Mouse (Mus musculus): ENCODE measurements around the gene Psmb9. TPM values are rescaled to one million over a fixed set of nuclear protein-coding genes. Genes with fewer than 3 reads are reported as not detected.
"Not testable (repeated sequence)": the region's sequence is repeated elsewhere in the genome, so short reads cannot be mapped to it uniquely, and the experiment has no call there.

Psmb9 gene
- total RNA-seq, 2 experiments from 2014 or later, result 0.53 to 1.4 TPM

DNA sequence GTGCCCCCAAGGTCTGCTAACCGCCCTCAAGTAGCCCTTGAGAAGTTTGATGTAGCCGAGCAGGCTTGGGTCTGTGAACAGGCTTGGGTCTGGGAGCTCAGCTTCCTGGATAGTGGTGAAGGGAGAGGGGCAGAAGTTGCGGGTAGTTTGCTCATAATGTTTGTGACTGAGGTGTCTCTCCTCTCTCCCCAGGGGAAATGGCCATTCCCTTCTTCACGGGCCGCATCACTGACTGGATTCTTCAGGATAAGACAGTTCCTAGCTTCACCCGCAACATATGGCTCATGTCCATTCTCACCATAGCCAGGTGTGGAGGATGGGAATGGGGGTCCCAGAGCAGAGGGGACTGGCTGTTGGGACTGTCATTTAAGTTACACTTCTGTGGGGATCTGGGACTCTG lies 1.4 kb upstream of the Psmb9 start:
- DNase-seq (ENCODE audit: low spot score in 2 of 2), result no peak
- intact Hi-C loops (cut with DNase I), result no loop called here

DNA sequence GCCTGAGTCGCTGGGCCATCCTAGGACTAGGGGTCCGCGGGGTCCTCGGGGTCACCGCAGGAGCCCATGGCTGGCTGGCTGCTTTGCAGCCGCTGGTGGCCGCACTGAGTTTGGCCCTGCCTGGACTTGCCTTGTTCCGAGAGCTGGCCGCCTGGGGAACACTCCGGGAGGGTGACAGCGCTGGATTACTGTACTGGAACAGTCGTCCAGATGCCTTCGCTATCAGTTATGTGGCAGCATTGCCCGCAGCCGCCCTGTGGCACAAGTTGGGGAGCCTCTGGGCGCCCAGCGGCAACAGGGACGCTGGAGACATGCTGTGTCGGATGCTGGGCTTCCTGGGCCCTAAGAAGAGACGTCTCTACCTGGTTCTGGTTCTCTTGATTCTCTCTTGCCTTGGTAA lies 446 bp upstream of the Psmb9 start:
- no peak for DNase-seq (ENCODE audit: low spot score in 2 of 2)
- intact Hi-C loops (cut with DNase I), result no loop called here

DNA sequence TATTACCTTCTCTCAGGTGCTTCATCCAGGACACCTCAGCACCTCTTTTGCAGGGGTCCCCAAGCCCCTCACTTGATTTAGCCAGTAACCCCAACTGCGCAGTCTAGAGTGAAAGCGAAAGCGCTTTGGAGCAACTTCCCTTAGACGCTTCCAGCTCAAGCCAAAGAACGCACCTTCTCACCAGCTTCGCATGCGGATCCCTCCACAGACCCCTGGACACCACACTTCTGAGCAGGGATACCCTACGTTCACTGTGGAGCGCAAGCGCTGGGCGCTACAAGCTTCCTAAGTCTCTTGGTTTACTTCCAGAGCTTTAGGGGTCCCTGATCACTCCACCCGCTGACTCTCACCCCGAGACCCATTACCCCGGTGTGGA lies 691 bp downstream of the Psmb9 start:
- intact Hi-C loops (cut with DNase I), result no loop called here
- no peak for DNase-seq (ENCODE audit: low spot score in 2 of 2)

DNA sequence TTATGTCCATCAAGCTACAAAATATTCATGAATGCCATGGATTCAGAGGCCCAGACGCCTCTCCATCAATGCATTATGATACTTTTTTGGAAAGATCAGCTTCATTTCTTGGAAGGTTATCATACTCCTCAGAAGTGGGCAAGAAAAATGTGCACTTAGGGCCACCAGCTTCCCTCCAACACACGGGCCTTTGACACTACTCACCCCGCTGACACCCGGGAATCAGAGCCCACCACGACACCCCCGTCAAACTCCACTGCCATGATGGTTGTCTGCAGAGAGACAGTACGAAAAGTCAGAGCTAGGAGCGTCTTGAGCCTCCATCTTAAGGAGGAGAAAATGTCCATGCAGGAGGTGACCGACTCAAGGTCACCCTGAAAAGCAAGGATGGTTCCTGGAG lies 2.0 kb downstream of the Psmb9 start:
- DNase-seq (ENCODE audit: low spot score in 2 of 2), result no peak
- intact Hi-C loops (cut with DNase I), result no loop called here

DNA sequence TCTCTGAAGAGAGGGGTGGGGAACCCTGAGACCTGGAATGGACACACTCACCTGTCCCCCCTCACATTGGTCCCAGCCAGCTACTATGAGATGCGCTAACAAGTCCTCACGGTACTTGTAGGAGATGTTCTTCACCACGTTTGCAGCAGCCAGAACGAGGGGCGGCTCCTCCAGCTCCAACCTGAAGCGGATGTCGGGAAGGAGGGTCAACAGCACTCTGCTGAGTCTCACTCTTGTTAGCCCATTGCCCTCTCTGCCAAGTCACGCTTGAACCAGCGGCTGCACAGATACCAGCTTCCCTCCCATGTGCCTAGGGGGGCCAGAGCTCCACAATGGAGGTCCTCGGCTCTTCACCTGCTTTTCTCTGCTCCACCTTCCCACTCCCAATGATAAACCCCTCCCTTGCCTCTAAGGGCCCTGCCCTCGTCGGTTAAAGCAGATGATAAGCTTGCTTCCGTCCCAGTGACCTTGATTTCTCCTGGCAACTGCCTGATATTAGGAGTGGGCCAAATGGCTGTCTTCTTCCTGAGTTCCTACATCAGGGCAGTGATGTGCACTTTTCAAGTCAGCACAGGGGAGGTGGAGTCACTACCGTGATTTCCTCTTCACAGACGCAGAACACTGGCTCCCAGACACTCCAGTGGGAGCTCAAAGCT lies 3.9 kb downstream of the Psmb9 start:
- intact Hi-C loops (cut with DNase I), result no loop called here
- DNase-seq (ENCODE audit: low spot score in 2 of 2), result no peak

DNA sequence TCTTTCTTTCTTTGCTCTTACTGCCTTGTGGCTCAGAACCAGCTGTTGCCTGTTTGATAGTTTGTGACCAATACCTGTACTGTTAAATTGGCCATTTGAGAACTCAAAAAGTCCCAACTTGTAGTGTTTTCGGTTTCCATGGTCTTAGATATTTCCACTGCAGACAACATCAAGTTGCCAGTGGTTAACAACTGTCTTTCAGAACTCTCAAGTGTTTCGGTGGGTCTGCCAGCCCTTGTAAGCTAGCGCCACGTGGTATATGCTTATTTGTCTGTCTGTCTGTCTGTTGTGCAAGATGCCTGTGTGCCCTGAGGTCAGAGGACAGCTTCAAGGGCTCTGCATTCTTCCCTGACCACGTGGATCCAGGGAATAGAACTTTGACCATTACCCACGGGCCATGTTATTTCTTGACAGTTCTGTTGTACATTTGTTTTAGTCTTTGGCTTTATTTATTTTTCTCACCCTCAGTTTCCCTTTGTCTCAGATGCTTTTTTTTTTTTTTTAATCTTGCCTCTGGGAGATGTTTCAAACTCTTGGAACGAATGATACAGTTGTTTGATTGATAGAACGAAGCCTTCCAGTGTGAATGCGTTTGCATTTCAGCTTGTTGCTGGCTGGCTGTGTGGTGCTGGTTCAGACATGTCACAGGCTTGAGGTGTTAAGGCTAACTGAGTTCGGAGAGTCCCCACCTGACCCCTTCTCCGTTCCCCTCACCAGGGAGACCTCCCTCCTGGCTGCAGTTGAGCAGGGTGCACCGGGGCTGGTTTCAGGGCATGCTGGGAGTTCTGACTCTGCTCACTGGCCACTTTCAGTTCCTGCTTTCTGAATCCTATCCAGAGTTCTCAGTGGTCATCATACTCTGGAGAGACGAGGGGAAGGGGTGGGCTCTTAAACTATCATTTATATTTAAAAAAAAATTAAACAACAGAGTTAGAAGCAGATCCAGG lies 7.4 kb downstream of the Psmb9 start:
- no peak for DNase-seq (ENCODE audit: low spot score in 2 of 2)
- intact Hi-C loops (cut with DNase I), result no loop called here

DNA sequence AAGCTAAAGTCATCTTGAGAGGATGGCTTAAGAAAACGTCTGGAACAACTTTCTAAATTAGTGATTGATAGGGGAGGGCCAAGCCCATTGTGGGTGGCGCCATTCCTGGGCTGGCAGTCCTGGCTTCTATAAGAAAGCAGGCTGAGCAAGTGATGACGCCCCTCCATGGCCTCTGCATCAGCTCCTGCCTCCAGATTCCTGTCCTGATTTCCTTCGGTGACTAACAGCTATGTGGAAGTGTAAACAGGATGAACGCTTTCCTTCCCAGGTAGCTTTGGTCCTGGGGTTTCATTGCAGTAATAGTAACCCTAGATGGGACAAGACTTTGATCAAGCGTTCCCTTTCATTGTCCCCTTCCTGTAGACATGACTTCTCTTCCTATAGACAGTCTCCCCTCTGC lies 8.5 kb downstream of the Psmb9 start:
- intact Hi-C loops (cut with DNase I), result no loop called here
- no peak for DNase-seq (ENCODE audit: low spot score in 2 of 2)

DNA sequence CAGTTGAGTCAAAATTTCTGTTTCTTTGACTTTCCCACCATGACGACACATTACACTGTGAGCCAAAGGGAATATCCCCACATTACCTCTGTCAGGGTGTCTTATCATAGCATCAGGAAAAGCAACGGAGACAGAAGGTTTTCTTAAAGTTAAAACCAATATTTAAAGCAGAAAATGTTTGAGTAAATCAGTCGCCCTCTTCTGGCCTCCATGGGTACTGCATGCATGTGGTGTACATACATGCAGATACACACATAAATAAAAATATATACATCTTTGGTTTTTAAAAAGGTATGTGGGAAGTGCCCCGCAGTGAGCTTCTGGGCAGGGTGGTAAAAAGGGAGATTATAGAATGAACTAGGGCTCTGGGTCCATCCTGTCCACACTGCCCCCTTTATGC lies 10.4 kb downstream of the Psmb9 start:
- intact Hi-C loops (cut with DNase I), result no loop called here
- DNase-seq (ENCODE audit: low spot score in 2 of 2), result no peak

DNA sequence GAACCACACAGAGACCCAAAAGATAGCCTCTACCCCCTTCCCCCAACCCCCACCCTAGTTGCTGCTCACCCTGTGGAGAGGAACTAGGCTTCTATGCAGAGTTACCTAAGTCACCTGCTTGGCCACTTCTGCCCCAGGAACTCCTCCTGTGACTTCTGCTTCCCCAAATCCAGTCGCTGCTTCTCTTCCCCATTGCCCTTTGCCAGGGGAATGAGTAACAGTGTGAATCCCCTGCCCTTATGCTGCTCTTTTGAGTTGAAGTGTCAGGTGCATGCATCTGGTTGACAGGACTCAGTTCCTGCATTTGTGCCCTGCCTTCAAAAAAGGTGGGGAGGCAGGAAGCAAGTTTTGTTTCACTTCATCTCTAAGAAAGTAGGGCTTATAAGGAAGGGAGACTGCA lies 13.5 kb downstream of the Psmb9 start:
- intact Hi-C loops (cut with DNase I), result loop anchor here (5.0 kb wide), 2 partner anchors 178 to 238 kb away; partner anchors contain the start of gene Btnl2
- DNase-seq (ENCODE audit: low spot score in 2 of 2), result no peak

DNA sequence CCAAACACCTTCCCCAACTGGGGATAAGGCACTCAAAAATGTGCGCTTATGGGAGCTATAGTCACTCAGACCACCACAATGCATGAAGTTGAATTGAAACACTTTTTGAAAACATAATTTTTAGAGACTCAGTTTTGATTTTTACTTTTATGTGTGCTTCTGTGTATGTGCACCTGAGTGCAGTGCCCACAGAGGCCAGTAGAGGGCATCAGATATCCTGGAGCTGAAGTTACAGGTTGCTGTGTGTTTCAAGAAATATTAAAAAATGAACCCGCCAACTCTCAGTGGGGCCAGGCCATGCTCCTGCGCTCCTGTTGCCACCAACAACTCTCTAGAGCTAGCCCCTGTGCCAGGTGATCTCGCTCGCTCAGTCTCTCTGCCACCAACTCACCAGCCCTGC lies 15.0 kb downstream of the Psmb9 start:
- DNase-seq (ENCODE audit: low spot score in 2 of 2), result no peak
- intact Hi-C loops (cut with DNase I), result loop anchor here (5.0 kb wide), 2 partner anchors 180 to 240 kb away; partner anchors contain the start of gene Btnl2

DNA sequence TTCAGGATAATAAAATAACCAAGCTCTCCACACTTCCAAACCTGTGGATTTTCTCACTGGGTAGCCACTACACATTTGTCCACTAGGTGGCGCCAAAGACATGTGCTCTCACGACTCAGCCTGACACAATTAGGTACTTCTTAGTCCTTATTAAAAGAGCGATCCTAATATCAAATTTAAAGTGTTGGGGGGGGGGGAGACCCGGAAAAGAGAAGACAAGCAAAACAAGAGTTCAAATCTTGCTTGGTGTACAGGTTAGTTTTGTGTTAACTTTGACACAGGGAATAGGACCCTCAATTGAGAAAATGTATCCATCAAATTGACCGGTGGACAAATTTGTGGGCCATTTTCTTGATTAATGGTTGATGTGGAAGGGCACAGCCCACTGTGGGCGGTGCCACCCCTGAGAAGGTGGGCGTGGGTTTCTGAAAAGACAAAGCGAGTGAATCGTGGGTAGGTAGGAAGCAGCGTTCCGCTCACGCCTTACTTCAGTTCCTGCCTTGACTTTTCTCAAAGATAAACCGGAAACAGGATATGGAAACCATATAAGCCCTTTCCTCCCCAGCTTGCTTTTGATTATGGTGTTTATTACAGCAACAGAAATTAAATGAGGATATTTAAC lies 16.6 kb downstream of the Psmb9 start:
- intact Hi-C loops (cut with DNase I), result loop anchor here (1.0 to 5.0 kb wide), 5 partner anchors 34 to 241 kb away; partner anchors contain the start of gene Btnl2
- peak; percentile 81 to 84 for DNase-seq (ENCODE audit: low spot score in 2 of 2)

DNA sequence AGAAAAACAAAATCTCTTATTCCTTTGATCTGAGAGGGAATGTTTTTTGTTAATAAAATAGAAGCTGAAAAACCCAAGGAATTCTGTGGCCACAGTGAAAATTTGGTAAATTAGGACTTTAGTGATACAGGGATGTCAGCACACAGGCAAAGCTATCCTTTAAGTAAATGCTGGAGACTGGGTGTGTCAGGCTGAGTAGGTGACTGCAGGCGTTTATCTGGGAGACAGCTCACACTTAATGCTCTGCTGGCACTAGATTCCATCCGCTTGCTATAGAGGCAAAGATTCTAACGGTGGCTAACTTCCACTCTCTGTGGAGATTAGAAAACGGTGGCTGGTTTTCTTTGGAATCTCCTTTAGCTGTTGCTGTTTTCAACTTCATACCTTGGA lies 17.1 kb downstream of the Psmb9 start:
- DNase-seq (ENCODE audit: low spot score in 2 of 2), result no peak
- intact Hi-C loops (cut with DNase I), result loop anchor here (1.0 to 5.0 kb wide), 5 partner anchors 34 to 242 kb away; partner anchors contain the start of gene Btnl2

DNA sequence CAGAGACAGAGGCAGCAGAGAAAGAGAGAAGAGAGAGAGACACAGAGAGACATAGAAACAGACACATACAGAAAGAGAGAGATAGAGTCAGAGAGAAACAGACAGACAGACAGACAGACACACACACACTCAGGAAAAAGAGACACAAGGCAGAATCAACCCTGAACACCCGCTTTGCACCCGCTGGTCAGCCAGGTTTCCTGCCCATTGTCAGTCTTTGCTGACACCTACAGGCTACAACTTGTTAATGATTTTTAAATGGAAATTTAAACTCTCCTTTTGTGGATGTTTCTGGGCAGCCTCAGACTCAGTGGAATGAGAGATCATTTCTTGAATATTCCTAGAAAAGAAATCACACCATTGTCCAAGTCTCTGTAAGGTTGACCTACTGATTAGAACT lies 18.3 kb downstream of the Psmb9 start:
- peak; percentile 17 to 39 for DNase-seq (ENCODE audit: low spot score in 2 of 2)
- intact Hi-C loops (cut with DNase I), result loop anchor here (2.0 kb wide), 2 partner anchors 66 to 92 kb away; no protein-coding TSS in a partner anchor

DNA sequence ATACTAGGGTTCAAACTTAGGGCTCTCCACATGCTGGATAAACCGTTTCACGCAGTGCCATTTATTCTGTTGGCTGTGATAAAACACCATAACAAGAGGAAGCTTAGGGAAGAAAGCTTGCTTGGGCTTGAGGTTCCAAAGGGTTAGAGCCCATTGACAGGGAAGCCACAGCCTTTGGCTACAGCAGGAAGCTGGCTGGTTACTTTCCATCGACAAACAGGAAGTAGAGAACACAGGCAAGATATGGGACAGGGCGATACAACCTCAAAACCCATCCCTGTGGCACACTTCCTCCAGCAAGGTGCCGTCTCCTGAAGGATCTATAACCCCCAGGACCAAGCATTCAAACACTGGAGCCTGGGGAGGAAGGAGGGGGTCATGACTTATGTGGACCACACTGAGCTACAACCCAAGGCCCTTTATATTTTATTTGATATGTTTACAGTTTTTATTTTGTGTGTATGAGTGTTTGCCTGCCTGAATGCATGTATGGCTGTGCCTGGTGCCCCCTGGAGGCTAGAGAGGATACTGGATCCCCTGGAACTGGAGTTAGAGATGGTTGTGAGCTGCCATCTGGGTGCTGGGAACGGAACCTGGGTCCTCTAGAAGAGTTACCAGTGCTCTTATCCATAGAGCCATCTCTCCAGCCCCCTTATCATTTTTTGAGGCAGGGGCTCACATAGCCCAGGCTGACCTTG lies 22.4 kb downstream of the Psmb9 start:
- intact Hi-C loops (cut with DNase I), result no loop called here

DNA sequence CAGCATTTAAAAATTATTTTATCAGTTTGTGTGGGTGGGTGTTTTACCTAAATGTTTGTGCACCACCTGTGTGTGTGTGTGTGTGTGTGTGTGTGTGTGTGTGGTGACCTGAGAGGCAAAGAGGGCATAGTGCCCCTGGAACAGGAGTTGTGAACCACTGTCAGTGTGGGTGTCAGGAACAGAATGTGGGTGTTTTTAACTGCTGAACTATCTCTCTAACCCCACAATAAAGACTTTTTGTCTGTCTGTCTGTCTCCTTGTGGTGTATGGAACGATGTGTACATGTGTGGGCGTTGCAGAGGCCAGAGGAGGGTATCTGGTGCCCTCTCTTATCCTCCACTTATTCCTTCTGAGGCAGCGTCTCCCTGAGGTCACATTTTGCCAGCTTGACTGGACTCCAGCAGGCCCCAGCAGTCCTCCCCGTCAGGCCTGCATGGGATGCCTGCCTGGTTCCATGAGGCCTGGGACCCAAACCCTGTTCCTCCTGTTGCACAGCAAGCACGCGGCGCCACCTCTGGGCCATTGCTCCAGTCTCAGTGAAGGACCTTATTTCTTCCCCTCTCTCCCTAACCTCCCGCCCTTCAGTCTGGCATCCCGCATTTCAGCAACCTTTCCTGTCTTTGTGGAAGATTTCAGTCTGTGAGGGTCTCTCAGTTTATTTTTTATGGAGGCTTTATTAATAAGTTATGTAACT lies 23.2 kb downstream of the Psmb9 start:
- intact Hi-C loops (cut with DNase I), result no loop called here
- no peak for DNase-seq (ENCODE audit: low spot score in 2 of 2)

More for the DNA sequence above, 22.4 kb downstream of the Psmb9 start:
- no peak for DNase-seq (ENCODE audit: low spot score in 2 of 2)

DNA sequence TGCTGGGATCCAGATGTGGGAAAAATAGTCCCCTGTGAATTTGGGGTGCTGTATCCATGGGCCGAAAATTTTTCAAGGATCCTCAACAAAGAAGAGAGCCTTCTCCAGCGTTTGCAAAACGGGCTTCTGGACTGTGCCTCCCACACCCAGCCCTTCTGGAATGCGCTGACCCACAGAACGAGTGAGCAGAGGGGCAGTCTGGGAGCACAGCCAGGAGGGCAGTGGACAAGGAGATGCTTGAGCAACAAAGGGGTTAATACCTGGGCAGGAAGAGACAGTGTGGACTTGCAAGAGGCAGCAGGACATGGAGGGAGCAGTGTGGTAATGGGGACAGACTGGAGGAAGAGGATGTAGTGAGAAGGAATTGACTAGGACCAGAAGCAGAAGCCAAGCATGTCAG lies 32.0 kb downstream of the Psmb9 start:
- no peak for DNase-seq (ENCODE audit: low spot score in 2 of 2)
- intact Hi-C loops (cut with DNase I), result no loop called here

DNA sequence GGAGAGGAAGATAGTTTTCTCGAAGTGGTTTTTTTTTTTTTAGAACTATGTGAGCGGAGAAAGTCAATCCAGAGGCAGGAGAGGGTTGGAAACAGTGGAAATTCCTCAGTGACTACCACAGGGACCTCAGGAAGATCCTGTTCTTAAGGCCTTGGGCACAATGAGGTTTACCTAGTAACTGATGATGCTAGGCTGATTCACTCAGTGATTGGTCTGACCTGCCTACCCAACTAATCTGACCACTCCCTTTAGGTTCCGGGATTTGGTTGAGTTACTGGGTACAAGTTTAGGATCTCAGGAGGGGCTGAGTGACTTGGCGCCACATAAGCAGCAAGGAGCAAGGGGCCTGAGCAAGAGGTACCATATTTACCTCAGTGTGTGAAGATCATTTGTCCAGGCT lies 34.6 kb downstream of the Psmb9 start, which contains the start of gene H2-DMb1:
Gene H2-DMb1 (plus strand): TSS at position 150 of the 400 bp plus-strand sequence.
- peak; percentile 61 to 75 for DNase-seq (ENCODE audit: low spot score in 2 of 2)
- intact Hi-C loops (cut with DNase I), result no loop called here

DNA sequence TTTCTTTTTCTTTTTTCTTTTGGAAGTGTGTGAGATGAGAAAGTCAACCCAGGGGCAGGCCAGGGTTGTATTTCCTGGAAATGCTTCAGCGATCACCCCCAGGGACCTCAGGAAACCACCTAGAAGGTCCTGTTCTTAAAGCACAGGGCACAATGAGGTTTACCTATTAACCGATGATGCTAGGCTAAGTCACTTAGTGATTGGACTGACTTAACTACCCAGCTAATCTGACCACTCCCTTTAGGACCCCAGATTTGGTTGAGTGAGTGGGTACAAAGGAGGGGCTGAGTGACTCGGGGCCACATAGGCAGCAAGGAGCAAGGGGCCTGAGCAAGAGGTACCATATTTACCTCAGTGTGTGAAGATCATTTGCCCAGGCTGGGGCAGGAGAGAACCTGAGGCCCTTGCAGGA lies 42.6 kb downstream of the Psmb9 start:
- intact Hi-C loops (cut with DNase I), result no loop called here
- DNase-seq (ENCODE audit: low spot score in 2 of 2), result no peak

DNA sequence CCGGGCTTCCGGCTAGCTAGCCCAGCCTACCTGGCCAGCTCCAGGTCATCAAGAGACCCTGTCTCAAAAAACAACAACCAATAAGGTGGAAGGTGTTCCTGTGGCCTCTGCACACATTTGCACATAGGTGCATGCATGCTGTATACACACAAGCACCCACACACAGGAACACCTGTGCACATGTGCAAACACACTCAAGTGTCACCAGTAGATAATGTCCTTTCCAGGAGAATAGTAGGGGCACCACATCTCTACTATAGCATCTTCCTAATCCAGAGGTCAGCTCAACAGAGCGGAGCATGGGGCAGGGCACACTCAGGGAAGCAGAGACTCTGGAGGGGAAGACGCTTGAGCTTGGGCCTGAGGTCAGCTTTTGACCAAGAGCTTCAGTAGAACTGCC lies 43.3 kb downstream of the Psmb9 start:
- intact Hi-C loops (cut with DNase I); DNase-seq (ENCODE audit: low spot score in 2 of 2): not testable (repeated sequence)
